Mouse (Mus musculus): ENCODE results near the gene 1190005I06Rik.
"Not testable (repeated sequence)": the region's sequence is repeated elsewhere in the genome, so short reads cannot be mapped to it uniquely, and the experiment has no call there.

The 1190005I06Rik gene

GRCm38 (mm10) chr8:120647532-120647931 is at the start of gene 1190005I06Rik:
Gene 1190005I06Rik (minus strand): TSS chr8:120647632.
- DNase-seq (ENCODE audit: extremely low read depth, insufficient read length, low spot score), result no peak

DNA sequence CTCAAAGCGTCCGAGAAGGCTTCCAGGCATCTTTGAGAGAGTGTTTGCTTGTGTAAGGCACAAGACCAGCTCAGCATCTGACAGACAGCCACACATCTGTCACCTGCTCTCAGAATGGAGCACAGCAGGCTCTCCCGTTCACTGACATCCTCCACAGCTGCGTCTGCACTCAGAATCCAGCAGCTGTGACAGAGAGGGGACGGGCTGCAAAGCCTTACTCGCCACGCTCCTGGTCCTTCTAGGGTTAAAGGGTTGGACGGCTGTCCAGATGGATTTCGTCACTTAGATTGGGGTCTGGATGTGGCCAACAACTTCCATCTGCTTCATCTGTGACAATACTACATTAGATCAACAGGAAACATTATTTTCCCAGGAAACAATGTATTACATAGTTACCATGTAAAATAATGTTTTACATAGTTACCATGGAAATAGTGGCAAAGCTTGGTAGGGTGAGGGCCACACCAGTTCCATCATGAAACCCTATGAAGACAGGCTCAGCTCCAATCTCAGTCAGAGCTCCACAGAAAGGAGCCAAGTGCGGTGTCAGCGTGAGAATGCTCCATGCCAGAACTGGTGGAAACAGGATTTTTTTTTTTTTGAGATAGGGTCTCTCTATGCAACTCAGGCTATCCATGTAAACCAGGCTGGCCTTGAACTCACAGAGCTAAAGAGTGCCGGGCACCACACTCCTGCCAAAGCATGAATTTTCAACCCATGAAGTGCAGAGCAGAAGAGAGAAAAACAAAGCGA is 49.1 kb upstream of the 1190005I06Rik start:
- no peak for DNase-seq (ENCODE audit: extremely low read depth, insufficient read length, low spot score)

DNA sequence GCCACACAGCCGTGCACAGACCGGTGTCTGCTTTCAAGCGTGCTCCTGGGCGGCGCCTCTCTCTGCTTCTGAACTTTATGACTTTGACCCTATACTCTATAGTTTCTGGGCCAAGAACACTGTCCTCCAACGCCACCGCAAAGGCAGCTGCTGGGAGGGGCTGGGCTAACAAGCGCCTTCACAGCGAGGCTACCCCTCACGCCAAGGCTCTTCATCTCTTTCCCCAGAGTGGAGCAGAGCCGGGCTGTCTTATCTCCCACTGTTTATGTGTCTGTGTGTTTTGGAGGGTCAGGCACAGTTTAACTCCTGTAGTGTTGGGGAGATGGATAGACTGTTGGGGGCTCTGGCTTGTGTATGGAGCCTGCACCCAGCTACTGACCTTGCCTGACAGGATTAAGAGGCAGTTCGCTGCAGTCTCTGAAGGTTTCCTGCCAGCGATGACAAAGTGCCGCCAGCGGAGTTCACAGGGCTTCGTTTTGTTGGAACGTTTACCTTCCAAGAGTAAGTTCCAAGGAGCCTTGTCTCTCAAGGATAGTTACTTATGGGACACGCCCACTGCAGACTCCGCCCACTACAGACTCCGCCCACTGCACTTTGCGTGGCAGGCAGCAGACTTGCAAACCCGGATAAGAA is 46.5 kb upstream of the 1190005I06Rik start:
- no peak for DNase-seq (ENCODE audit: extremely low read depth, insufficient read length, low spot score)

GRCm38 (mm10) chr8:120692934-120693333 is 45.5 kb upstream of the 1190005I06Rik start:
- no peak for DNase-seq (ENCODE audit: extremely low read depth, insufficient read length, low spot score)

DNA sequence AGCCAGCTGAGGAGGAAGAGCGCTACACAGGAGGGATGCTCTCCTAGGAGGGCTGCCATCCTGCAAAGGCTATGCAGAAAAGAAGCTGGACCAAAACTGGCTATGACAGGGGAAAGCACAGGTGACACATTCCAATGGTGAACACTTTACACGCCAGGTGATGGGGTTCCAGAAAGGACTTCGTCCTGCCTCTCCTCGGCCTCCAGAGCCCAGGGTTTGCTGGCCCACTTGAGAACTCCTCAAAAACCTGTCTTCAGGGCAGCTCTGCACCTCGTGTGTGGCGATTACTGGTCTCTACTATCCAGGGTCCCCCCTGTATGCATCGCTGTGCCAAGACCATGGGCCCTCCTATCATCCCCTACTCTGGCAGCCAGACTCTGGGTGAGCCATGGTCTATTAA is 41.1 kb upstream of the 1190005I06Rik start:
- no peak for DNase-seq (ENCODE audit: extremely low read depth, insufficient read length, low spot score)

GRCm38 (mm10) chr8:120687786-120688185 is 40.4 kb upstream of the 1190005I06Rik start:
- DNase-seq (ENCODE audit: extremely low read depth, insufficient read length, low spot score), result no peak

GRCm38 (mm10) chr8:120686576-120686975 is 39.1 kb upstream of the 1190005I06Rik start:
- no peak for DNase-seq (ENCODE audit: extremely low read depth, insufficient read length, low spot score)

DNA sequence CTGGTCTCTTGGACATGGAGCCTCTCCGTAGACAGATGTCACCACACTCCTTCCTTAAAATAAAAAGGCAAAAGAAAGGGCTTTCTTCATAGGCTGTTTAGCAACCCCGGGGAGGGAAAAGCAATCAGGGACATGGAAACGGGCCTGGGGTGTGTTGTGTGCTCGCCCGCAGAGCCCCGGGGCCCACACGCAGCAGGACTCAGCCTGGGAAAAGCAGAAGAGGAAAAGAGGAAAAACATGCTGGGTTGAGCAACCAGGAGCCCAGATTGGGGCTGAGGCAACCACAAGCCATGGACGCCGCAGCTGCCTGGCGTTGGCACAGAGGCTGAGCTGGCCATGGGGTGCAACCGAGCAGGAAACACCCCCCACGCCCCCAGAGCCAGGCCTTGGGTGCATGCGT is 38.6 kb upstream of the 1190005I06Rik start:
- DNase-seq (ENCODE audit: extremely low read depth, insufficient read length, low spot score), result no peak

- DNase-seq (ENCODE audit: extremely low read depth, insufficient read length, low spot score), result no peak
Observed at GRCm38 (mm10) chr8:120685591-120685990, 38.2 kb upstream of the 1190005I06Rik start.

DNA sequence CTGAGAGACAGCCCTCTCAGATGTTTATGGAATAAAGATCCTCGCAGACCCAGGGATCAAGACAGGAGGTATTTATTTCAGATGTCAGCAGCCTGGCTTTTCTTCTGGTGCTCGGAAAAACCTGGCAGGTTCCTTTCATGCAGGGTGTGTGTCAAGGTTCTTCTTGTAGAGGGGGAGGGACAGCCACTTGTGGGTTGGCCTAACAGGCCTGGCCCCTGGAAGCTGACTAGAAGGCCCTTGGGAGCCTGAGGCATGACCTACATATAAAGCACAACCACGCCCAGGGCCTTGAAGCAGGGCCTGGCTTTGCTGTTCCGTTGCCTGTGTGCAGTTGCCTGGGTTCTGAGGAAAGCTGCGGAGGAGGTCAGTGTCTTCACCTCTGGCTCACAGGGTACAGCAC is 37.7 kb upstream of the 1190005I06Rik start:
- no peak for DNase-seq (ENCODE audit: extremely low read depth, insufficient read length, low spot score)

DNA sequence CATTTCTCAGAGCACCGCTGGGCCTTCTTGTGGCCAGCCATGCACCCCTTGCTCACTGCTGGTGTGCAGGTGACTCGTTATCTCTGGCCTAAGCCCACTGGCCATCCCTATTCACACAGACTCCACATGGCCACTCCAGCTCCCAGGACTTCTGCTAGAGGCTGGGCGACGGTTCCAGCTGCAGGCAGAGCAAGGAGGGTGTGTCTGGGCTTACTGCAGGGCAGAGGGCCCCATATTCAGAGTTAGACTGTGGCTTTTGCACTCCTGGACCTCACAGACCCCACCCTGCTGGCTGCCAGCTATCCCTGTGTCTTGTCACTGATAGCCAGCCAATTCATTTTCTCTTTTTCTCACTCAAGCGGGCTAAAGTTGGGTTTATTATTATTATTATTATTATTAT is 36.6 kb upstream of the 1190005I06Rik start:
- no peak for DNase-seq (ENCODE audit: extremely low read depth, insufficient read length, low spot score)

GRCm38 (mm10) chr8:120683602-120684001 is 36.2 kb upstream of the 1190005I06Rik start:
- peak; percentile 48 for DNase-seq (ENCODE audit: extremely low read depth, insufficient read length, low spot score)

- peak; percentile 47 for DNase-seq (ENCODE audit: extremely low read depth, insufficient read length, low spot score)
Observed at GRCm38 (mm10) chr8:120681113-120681512, 33.7 kb upstream of the 1190005I06Rik start.

- not testable (repeated sequence) for DNase-seq (ENCODE audit: extremely low read depth, insufficient read length, low spot score)
Observed at GRCm38 (mm10) chr8:120680405-120680804, 33.0 kb upstream of the 1190005I06Rik start.

GRCm38 (mm10) chr8:120679629-120680387 is 32.4 kb upstream of the 1190005I06Rik start:
- DNase-seq (ENCODE audit: extremely low read depth, insufficient read length, low spot score), result no peak

DNA sequence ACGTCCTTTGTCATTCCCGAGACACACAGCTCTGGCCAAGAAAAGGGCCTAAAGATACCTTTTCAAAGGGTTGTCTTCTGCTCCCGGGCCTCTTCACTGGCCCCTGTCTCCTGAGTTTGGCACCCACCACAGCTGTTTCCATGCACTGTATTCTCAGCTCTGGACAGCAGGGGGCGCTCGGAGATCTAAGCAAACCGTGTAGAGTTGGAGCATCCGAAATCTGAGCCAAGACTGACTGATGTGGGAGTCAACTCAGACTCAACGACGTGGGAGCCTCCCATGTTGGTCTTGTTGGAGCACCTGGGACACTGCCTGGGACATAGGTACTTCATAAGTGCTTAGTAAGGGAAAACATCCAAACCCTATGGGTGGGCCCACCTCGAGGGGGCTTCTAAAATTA is 31.0 kb upstream of the 1190005I06Rik start:
- DNase-seq (ENCODE audit: extremely low read depth, insufficient read length, low spot score), result no peak

DNA sequence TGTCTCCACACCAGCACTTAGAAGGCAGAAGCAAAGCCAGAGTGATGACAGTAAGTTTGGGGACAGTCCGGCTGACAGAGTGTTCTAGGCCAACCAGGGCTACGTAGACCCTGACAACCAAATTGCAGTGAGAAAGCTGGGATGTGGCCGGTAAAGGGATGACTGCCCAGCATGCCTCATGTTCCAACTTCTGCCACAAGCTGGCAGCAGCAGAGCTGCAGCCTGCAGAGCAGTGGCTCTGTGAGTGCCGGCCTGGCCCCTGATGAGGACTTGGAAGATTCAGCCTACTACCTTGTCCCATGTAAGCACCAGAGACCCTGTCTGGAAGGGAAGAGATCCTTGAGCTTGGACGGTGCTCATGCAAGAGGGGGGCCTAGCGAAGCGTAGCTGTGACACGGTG is 28.3 kb upstream of the 1190005I06Rik start:
- DNase-seq (ENCODE audit: extremely low read depth, insufficient read length, low spot score), result no peak

DNA sequence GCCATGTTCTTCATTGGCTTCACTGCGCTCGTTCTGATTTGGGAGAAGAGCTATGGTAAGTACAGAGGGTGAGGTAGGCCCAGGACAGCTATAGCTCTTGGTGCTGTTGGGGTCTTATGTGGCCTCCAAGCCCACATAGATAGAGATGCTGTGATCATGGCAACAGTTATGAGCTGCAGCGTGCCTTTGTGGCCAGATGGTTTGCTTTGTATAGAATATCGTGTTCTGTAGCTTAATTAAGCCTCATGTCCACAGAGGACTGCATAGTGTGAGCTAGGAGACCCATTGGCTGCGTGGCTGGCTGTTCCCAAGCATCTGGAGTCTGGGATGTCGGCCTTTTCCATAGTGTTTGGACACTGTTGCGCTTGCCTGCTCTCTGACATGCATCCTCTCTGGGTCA is 25.9 kb upstream of the 1190005I06Rik start:
- no peak for DNase-seq (ENCODE audit: extremely low read depth, insufficient read length, low spot score)

DNA sequence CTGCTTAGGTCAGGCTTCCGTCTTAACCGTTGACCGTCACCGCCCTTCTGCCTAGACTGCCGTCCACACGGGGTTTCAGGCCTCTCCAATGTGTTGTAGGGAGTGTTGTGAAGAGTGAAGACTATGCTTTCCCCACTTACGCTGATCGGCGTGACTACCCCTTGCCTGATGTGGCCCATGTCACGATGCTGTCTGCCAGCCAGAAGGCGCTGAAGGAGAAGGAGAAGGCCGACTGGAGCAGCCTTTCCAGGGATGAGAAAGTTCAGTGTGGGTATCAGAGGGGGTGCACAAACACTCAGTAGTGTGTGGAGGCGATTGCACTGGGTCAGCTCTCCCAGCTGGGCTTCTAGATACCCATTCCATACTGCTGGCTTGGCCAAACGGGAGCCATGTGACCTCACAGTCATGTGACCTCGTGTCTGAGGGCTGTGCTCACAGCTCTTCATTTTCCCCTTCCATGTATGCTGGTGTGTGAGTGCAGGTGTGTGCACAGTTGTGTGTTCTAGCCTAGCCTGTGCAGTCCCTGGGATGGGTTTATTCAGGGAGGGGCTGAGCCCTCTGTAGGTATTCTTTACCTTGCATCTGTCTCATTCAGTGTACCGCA is 25.3 kb upstream of the 1190005I06Rik start:
- DNase-seq (ENCODE audit: extremely low read depth, insufficient read length, low spot score), result no peak

GRCm38 (mm10) chr8:120671775-120672174 is 24.3 kb upstream of the 1190005I06Rik start:
- DNase-seq (ENCODE audit: extremely low read depth, insufficient read length, low spot score), result no peak

DNA sequence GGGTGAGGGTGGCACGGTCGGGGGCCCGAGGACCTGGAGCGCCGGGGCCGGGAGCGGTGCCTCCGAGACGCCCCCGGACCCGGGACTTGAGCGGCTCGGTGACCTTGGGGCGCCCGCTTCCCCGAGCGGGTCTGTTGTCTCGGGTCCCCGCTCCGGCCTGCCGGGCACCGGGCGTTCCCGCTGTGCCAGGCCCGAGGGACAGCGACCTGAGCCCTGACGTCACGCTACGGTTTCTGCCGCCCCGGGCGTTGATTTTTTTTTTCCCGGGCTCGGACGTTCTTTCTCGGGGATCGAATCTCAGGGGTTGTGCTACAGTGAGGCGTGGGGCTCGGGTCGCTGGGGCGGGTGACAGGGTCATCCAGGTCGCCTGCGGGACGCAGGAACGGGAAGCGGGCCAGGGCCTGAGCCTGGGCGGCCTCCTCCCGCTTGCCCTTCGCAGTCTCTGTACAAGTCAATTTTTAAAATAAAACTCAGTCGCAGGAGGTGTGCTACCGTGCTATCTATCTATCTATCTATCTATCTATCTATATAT is 21.0 kb upstream of the 1190005I06Rik start, which contains the start of gene Emc8:
Gene Emc8, minus strand, starts transcription at position 200 of the 532 bp plus-strand sequence.
- no peak for DNase-seq (ENCODE audit: extremely low read depth, insufficient read length, low spot score)
